Mouse (Mus musculus): ENCODE measurements around the gene Tmtc2. TPM values are rescaled to one million over a fixed set of nuclear protein-coding genes. Genes with fewer than 3 reads are reported as not detected.

The Tmtc2 gene
- polyA plus RNA-seq, 1 experiment from 2014 or later, result 4.2 TPM

- Histone ChIP-seq H3K4me1 (peaks cover 16% of the 10 kb centered on the region), H3K27me3 (ENCODE audit: poor library complexity, severe bottlenecking) (no peaks in the 10 kb centered on the region; the same call in 1 of the 2 replicates), H3K36me3 (replicated peaks) (no peaks in the 10 kb centered on the region), H3K4me3 (no peak overlapping the region), H3K9me3 (no peaks in the 10 kb centered on the region), H3K27ac (no peak overlapping the region)
- 95% methylated on average over 4 of the region's 4 CpGs for WGBS
- no peak for DNase-seq (ENCODE audit: extremely low spot score, low spot score)
These were observed 37.3 kb downstream of the Tmtc2 start for GRCm38 (mm10) chr10:105536910-105537309.

DNA sequence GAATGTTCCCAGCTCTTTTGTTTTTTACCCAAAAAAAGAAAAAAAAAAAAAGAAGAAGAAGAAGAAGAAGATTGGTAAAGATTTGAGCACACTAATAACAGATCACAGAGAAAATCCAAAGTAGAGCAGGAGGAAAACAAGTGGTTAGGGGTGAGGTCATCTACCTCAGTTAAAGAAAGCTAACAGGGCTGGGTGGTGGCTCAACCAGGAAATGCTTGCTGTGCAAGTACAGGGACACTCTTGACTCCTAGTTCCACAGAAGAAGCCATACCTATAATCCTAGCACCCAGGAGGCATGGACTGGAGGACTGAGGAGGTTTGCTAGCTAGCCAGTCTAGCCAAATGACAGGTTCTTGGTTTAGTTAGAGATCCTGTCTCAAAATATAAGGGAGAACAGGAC lies 38.4 kb downstream of the Tmtc2 start:
- DNase-seq (ENCODE audit: extremely low spot score, low spot score), result no peak
- Histone ChIP-seq H3K27ac (no peak overlapping the region), H3K9me3 (no peaks in the 10 kb centered on the region), H3K4me3 (no peak overlapping the region), H3K36me3 (replicated peaks) (no peaks in the 10 kb centered on the region), H3K27me3 (ENCODE audit: poor library complexity, severe bottlenecking) (no peaks in the 10 kb centered on the region; the same call in 1 of the 2 replicates), H3K4me1 (peaks cover 26% of the 10 kb centered on the region)

GRCm38 (mm10) chr10:105532747-105533146 lies 41.5 kb downstream of the Tmtc2 start:
- no peak overlapping the region for H3K4me3 ChIP-seq
- H3K36me3 ChIP-seq (replicated peaks), result no peaks in the 10 kb centered on the region
- no peaks in the 10 kb centered on the region for H3K9me3 ChIP-seq
- 77% methylated on average over 7 of the region's 7 CpGs for WGBS
- peaks cover 30% of the 10 kb centered on the region for H3K4me1 ChIP-seq
- H3K27ac ChIP-seq, result no peak overlapping the region
- DNase-seq (ENCODE audit: extremely low spot score, low spot score), result no peak
- peaks cover 15% of the 10 kb centered on the region; the same call in 1 of the 2 replicates for H3K27me3 ChIP-seq (ENCODE audit: poor library complexity, severe bottlenecking)

DNA sequence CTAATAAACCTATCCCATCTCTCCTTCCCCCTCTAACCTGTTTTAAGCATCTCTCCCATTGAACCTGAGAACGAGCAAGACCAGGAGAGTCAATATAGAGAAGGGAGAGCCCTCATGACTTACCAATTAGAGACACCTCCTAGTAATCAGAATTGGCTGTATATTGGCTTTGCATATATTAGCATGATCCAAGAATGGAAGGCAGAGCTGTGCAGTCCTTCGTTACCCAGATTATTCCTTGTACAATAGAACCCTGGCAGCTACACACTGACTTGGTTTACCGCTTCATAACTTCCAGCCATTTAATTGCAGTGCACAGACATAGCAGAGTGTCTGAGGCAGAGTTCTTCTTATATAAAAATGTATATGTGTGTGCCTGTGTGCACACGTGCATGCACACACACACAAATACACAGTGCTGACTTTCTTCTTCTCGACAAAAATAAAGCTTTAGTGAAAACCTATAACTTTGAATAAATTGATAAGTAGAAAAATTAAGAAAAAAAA lies 42.2 kb downstream of the Tmtc2 start:
- H3K27ac ChIP-seq, result no peak overlapping the region
- no peak for DNase-seq (ENCODE audit: extremely low spot score, low spot score)
- H3K4me3 ChIP-seq, result no peak overlapping the region
- H3K4me1 ChIP-seq, result peaks cover 32% of the 10 kb centered on the region
- WGBS, result 68% methylated on average over 5 of the region's 5 CpGs
- no peaks in the 10 kb centered on the region for H3K36me3 ChIP-seq (replicated peaks)
- H3K27me3 ChIP-seq (ENCODE audit: poor library complexity, severe bottlenecking), result peaks cover 15% of the 10 kb centered on the region; the same call in 1 of the 2 replicates
- no peaks in the 10 kb centered on the region for H3K9me3 ChIP-seq

GRCm38 (mm10) chr10:105531080-105531894 lies 43.0 kb downstream of the Tmtc2 start:
- peaks cover 35% of the 10 kb centered on the region for H3K4me1 ChIP-seq
- no peaks in the 10 kb centered on the region for H3K36me3 ChIP-seq (replicated peaks)
- no peaks in the 10 kb centered on the region for H3K9me3 ChIP-seq
- DNase-seq (ENCODE audit: extremely low spot score, low spot score), result no peak
- WGBS, result 73% methylated on average over 9 of the region's 9 CpGs
- no peak overlapping the region for H3K27ac ChIP-seq
- no peak overlapping the region for H3K4me3 ChIP-seq
- peaks cover 15% of the 10 kb centered on the region; the same call in 1 of the 2 replicates for H3K27me3 ChIP-seq (ENCODE audit: poor library complexity, severe bottlenecking)

- H3K27ac ChIP-seq, result no peak overlapping the region
- no peaks in the 10 kb centered on the region; the same call in 1 of the 2 replicates for H3K27me3 ChIP-seq (ENCODE audit: poor library complexity, severe bottlenecking)
- no peaks in the 10 kb centered on the region for H3K36me3 ChIP-seq (replicated peaks)
- peaks cover 13% of the 10 kb centered on the region; the same call in 1 of the 2 replicates for H3K4me1 ChIP-seq
- no peaks in the 10 kb centered on the region for H3K9me3 ChIP-seq
- no peak overlapping the region for H3K4me3 ChIP-seq
- DNase-seq (ENCODE audit: extremely low spot score, low spot score), result no peak
- 74% methylated on average over 8 of the region's 8 CpGs for WGBS
These were observed 50.7 kb downstream of the Tmtc2 start for GRCm38 (mm10) chr10:105523405-105524088.

DNA sequence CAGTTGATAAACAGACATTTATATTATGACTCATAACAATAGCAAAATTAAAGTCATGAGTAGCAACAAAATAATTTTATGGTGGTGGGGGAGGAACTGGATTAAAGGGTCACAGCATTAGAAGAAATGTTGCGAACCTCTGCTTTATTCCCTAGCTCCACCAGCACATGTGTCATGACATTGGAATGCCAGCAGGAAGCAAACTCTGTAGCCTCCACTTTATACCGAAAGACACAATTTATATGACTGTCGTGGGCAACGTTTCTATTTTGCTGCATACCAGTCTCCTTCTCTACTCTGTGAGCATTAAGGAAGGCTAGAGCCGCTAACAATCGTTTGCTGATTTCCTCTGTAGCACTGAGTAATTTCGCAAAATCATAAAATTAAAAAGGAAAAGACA lies 51.8 kb downstream of the Tmtc2 start:
- Histone ChIP-seq H3K27ac (no peak overlapping the region), H3K9me3 (no peaks in the 10 kb centered on the region), H3K4me3 (no peak overlapping the region), H3K36me3 (replicated peaks) (no peaks in the 10 kb centered on the region), H3K4me1 (peaks cover 13% of the 10 kb centered on the region; the same call in 1 of the 2 replicates), H3K27me3 (ENCODE audit: poor library complexity, severe bottlenecking) (no peaks in the 10 kb centered on the region; the same call in 1 of the 2 replicates)
- DNase-seq (ENCODE audit: extremely low spot score, low spot score), result no peak
- 88% methylated on average over 7 of the region's 7 CpGs for WGBS

DNA sequence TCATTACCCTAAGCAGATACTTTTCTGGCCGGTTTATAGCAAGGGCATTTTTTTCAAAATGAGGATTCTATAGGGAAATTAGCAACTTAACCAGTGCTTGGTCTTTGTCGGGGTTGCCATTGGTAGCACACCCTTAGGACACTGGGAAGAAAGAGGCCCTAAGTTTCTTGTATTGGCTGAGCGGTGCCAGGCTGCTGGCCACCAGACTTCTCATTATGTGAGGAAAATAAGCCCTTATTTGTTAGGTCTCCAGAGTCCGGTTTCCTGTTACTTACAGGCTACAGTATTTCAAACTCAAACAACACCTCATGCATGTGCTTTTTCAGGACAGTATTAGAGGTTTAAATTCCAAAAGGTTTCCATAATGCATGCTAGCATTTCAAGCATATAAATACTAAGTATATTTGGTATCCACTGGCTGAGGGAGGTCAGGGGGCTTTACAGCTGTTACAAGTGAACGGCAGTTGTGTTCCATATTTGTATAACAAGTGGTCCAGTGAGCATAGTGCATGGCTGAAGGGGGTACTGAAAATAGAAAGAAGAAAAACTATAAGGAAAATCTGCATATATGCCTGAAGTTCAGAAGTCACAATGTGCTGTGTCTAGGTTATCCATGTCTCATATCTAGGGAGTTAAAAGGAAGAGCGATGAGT lies 55.0 kb downstream of the Tmtc2 start:
- 80% methylated on average over 6 of the region's 6 CpGs for WGBS
- 0 out of 2 replicates have a peak, but pooled peaks cover 6% of the 10 kb centered on the region for H3K4me1 ChIP-seq

GRCm38 (mm10) chr10:105518144-105518543 lies 56.1 kb downstream of the Tmtc2 start:
- H3K4me1 ChIP-seq, result peaks cover 13% of the 10 kb centered on the region
- WGBS, result 92% methylated on average over 9 of the region's 9 CpGs
- H3K4me3 ChIP-seq, result no peak overlapping the region

More for the DNA sequence above, 55.0 kb downstream of the Tmtc2 start:
- Histone ChIP-seq H3K27me3 (ENCODE audit: poor library complexity, severe bottlenecking) (no peaks in the 10 kb centered on the region; the same call in 1 of the 2 replicates), H3K4me3 (no peak overlapping the region), H3K27ac (no peak overlapping the region), H3K9me3 (no peaks in the 10 kb centered on the region), H3K36me3 (replicated peaks) (no peaks in the 10 kb centered on the region)
- DNase-seq (ENCODE audit: extremely low spot score, low spot score), result no peak

DNA sequence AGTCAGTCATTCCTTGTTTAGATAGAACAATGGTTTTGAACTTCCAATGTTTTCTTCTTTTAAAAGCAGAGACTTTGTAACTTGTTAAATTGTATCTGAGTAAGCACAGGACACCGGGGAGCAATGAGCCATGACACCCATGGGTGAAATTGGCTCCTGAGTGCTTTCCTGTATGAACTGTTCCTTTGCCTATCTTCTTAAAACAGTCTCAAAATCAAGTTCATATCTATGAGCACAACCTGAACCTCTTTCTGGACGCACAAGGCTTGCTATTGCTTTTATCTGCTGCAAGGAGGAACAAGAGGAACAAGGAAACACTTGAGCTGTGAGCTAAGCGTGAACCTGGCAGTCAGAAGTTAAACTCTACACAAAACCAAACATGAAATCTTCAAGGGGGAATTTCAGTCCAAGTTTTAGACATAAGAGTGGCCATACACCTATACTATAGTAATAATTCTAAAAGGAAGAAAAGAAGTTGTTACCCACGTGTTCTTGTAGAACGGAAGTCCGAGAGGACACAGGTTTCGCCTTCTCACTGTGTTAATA lies 60.4 kb downstream of the Tmtc2 start:
- WGBS, result 80% methylated on average over 7 of the region's 7 CpGs
- no peaks in the 10 kb centered on the region for H3K36me3 ChIP-seq (replicated peaks)
- no peak overlapping the region for H3K27ac ChIP-seq

More at GRCm38 (mm10) chr10:105518144-105518543, 56.1 kb downstream of the Tmtc2 start:
- H3K27me3 ChIP-seq (ENCODE audit: poor library complexity, severe bottlenecking), result no peaks in the 10 kb centered on the region; the same call in 1 of the 2 replicates
- H3K36me3 ChIP-seq (replicated peaks), result no peaks in the 10 kb centered on the region
- H3K9me3 ChIP-seq, result no peaks in the 10 kb centered on the region
- no peak for DNase-seq (ENCODE audit: extremely low spot score, low spot score)
- no peak overlapping the region for H3K27ac ChIP-seq

GRCm38 (mm10) chr10:105509896-105510272 lies 64.4 kb downstream of the Tmtc2 start:
- H3K36me3 ChIP-seq (replicated peaks), result peaks cover 7% of the 10 kb centered on the region
- no peak overlapping the region for H3K27ac ChIP-seq
- DNase-seq (ENCODE audit: extremely low spot score, low spot score), result no peak
- H3K4me1 ChIP-seq, result peaks cover 43% of the 10 kb centered on the region
- peak overlapping the region; percentile 27; the same call in 1 of the 2 replicates for H3K4me3 ChIP-seq
- H3K27me3 ChIP-seq (ENCODE audit: poor library complexity, severe bottlenecking), result peaks cover 11% of the 10 kb centered on the region; the same call in 1 of the 2 replicates
- no peaks in the 10 kb centered on the region for H3K9me3 ChIP-seq
- 33% methylated on average over 4 of the region's 5 CpGs for WGBS

More for the DNA sequence above, 60.4 kb downstream of the Tmtc2 start:
- peaks cover 11% of the 10 kb centered on the region; the same call in 1 of the 2 replicates for H3K27me3 ChIP-seq (ENCODE audit: poor library complexity, severe bottlenecking)
- peaks cover 36% of the 10 kb centered on the region for H3K4me1 ChIP-seq
- H3K9me3 ChIP-seq, result no peaks in the 10 kb centered on the region
- H3K4me3 ChIP-seq, result no peak overlapping the region
- no peak for DNase-seq (ENCODE audit: extremely low spot score, low spot score)

Data from forebrain, embryonic 10.5 days (tissue).